Mouse (Mus musculus) hematopoietic stem cell, adult 5-6 weeks (primary cell): Measurements from ENCODE around the gene Clptm1l. TPM values are rescaled to one million over a fixed set of nuclear protein-coding genes. Genes with fewer than 3 reads are reported as not detected.

ENCODE experiments used
- ATAC-seq, 2 experiments: fragments of 125-278 bp in 1 of 2; replicated peaks in 1 of 2; 2 replicates each; pipeline ENCODE4 v1.8.0; 2016 to 2017; ENCODE audit warnings: inconsistent platforms in 2 of 2, mild to moderate bottlenecking in 2 of 2, moderate number of reproducible peaks in 2 of 2, low read depth in 1 of 2, moderate TSS enrichment in 1 of 2; ENCODE audit not compliant: low FRiP score in 2 of 2, poor library complexity in 2 of 2, severe bottlenecking in 2 of 2, insufficient read depth in 1 of 2, low TSS enrichment in 1 of 2
- total RNA-seq: library from RNA; stranded (forward); fragments of 172-1452, 232-1000 nt; gene quantifications from 2 replicates; pipeline ENCODE4 v1.2.3, GENCODE M21; 2017

The Clptm1l gene
- 52.8 and 81.4 TPM in 2 replicates for total RNA-seq

DNA sequence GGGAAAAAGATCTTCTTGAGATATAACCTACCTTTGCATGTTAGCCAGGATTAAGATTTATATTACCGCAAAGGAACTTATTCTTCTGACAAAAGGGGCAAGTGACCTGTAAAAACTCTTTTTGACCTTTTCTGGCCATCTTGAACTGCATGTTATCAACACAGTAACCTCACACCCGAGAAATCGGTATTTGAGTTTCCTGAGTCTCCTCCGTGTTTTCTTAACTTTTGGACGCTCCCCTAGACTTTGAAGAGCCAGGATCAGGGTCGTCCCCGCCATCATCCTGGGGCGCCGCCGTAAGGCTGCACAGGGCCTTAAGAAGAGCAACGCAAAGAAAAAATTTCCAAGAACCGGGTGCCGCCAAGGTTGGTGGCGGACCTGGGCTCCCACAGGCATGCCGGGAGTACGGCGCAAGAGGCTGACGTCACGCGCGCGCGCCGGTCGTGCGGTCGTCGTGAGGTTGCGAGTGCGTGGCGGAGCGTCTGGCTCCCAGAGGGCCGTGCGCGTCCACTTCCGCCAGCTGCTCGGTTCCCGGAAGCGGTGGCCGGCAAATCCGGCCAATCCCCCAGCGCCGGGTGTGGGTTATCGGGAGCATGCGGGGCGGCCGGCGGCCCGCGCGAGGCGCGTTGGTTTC is at the start of gene Clptm1l:
Gene Clptm1l, plus strand, starts transcription at position 485 of the 634 bp plus-strand sequence.
- ATAC-seq: peak; percentile 79 to 95

DNA sequence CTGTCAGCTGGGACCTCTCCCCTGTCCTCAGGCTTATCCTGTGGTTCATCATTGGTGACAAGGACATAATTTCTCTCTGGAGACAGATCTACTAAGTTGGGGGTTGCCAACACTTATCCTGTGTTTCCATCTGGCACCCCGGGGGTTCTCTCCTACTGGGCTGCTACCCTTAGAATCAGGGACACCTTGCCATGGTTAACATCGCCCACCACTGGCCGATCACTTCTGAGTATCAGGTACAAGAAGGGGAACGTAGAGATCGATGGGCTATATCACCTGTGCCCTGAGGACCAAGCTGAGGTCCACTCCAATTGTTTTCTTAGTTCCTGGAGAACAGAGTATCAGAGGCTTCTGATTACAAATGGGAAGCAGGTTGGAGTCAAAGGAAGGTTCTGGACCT is 39.6 kb upstream of the Clptm1l start:
- no peak for ATAC-seq

DNA sequence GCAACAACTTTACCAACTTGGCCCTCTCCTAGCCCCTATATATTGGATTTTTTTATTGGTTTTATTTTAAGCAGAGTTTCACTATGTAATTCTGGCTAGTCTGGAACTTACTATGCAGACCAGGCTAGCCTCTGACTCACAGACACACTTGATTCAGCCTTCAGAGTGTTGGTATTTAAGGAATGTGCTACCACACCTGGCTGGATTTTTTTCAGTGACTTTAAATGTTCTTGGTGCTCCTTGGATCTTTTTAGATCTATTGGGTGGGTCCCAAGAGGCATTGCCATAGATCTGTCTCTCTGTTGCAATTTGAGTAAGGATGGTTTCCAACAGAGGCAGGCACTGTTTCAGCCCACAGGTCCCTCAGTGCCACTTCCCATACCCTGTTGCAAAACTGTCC is 28.8 kb upstream of the Clptm1l start:
- ATAC-seq: no peak

DNA sequence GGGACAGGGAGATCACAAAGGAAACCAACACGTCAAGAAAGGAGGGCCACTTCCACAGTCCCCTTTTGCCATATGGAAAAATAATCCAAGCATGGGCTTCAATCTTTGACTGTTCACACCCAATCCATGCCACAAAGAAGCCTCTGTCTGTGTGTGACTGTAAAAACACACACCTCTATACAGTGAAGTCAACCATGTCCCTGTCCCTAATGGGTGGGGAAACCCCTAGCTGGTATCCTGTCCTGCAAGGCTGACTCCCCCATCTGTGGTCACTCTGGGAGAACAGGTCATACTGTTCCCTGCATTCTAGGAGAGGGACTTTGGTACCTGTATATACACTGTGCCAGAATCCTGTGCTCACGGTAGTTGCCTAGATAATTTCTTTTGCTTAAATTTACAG is 26.5 kb upstream of the Clptm1l start:
- no peak for ATAC-seq

DNA sequence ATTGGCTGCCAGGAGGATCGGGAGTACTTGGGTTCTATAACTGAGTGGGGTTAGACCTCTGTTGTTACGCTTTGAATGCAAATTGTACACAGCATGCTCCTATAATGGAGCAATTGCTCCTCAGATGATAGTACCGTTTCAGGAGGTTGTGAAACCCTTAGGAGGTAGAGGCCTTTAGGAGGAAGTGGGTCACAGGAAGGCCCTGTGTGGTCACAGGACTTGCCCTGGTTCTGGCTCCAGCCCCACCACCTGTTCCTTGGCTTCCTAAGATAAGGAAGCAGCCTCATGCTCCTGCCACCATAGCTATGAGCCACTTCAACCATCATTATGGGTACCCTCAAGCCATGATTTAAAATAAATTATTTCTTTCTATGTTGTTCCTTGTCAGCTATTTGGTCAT is 12.3 kb upstream of the Clptm1l start:
- peak; percentile 71 to 80 for ATAC-seq

DNA sequence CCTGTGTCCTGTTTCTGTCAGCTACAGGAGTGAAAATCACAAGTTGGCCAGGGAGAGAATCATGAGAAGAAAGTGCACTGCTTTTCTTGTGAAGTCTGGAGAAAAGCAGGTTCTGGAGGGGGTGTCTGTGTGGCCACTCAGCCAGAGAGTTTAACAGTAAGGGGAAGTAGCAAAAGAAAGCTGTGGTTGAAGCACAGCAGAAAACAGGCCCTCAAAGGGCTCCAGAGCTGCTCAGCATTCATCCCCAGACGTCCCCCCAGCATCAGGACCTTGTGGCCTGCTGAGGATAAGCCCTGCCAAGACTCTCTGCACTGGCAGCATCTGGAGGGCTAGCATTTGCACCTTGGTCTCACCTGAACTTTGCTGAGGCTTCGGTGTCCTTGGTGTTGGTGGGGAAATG is 11.3 kb upstream of the Clptm1l start:
- peak; percentile 55 to 58 for ATAC-seq

DNA sequence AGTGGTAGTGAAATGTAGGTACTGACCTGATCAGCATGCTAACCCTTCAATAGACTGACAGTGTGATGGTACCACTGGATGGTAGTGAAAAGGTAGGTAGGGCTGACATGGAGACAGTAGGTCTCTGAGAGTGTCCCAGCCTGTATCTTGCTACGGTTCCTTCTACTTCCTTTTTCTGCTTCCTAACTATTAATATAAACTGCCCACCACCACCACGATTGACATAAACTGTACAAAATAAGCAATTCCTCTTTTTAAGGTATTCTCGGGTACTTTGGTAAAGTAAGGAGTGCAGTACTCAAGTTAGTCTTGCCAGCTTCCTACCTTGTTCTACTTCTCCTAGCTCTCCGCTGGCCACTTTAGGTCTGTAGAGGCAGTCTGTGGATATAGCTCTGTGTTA is 7.5 kb upstream of the Clptm1l start:
- peak in 1 of 2 experiments; percentile 12; a peak in 2 of 4 replicates for ATAC-seq

DNA sequence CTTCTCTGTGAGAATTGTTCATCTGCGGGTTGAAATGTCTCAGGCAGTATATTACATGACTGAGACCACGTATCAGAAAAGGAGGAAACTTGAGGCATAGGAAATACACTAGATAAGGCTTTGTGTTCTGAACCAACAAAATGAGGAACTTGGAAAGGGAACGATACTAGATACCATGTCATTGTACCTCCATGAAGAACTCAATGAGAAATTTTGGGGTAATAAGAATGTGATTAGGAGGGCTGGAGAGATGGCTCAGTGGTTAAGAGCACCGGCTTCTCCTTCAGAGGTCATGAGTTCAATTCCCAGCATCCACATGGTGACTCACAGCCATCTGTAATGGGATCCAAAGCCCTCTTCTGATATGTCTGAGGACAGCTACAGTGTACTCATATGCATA is 3.6 kb upstream of the Clptm1l start:
- ATAC-seq: peak; percentile 46 to 55; a peak in 3 of 4 replicates

DNA sequence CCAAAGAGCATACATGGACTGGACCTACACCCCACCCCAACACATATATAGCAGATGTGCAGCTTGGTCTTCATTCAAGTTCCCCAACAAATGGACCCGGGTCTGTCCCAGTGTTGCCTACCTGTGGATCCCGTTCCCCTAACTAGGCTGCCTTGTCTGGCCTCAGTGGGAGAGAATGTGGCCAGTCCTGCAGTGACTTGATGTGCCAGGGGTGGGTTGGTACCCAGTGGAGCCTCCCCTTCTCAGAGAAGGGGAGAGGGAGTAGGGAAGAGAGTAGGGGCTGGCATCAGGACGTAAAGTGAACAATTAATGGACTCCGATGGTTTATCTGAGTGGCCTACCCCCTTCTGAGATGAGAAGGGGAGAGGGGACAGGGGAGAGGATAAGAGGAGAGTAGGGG is 760 bp upstream of the Clptm1l start:
- no peak for ATAC-seq

DNA sequence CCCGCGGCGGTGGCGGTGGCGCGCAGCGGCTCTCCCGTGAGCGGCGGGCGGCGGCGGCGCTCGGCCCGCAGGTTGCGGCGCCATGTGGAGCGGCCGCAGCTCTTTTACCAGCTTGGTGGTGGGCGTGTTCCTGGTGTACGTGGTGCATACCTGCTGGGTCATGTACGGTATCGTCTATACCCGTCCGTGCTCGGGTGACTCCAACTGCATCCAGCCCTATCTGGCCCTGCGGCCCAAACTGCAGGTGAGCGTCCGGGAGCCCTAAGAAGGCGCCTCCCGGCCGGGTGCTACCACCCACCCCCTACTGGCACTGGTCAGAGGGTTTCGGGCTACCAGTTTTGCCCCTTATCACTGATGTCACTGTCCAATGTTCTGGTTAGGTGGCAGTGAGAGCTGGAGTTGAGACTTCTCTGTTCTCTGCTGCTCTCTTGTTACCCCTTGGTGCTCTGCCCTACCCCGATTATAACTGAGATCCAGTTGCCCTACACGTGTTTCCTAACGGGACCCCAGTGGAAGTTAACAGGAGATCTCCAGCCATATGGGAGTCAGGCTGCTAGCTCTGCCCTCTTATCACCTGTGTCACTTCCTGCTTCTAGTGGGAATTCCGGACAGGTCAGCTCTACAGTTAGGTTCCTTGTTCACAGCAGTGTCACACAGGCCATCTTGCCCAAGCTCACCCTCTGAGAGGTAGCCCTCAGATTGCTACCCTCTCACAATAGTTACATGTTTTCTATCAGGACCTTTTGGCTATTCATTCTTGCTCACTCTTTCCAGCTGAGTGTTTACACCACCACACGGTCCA is 551 bp downstream of the Clptm1l start:
- ATAC-seq: peak; percentile 12 to 15; a peak in 2 of 4 replicates

DNA sequence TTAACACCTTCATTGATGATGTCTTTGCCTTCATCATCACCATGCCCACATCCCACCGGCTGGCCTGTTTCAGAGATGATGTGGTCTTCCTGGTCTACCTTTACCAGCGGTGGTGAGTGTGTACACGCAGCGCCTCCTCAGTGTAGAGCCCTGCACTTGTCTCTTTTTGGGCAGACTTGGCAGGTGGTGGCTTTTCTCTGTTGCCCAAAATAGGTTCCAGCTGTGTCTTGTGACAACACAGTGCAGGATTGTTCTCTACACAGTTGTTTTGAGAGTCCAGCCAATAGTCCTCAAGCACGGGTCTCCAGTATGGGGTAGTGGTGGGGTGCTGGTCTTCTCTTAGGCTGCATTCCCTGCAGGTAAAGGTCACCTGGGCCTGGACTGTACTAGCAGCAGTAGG is 14.6 kb downstream of the Clptm1l start:
- ATAC-seq: no peak

DNA sequence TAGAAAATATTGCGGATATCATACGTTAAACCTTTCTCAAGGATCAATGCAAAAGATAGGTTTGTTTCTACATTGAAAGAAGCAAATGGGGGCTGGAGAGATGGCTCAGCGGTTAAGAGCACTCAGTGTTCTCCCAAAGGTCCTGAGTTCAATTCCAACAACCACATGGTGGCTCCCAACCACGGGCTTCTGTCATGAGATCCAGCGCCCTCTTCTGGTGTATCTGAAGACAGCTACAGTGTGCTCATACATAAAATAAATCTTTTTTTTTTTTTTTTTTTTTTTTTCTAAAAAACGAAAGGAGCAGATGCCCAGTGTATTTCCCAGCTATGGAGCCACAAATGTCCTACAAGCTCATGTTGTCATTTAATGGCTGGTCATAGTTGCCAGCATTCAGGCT is 16.8 kb downstream of the Clptm1l start:
- no peak for ATAC-seq

DNA sequence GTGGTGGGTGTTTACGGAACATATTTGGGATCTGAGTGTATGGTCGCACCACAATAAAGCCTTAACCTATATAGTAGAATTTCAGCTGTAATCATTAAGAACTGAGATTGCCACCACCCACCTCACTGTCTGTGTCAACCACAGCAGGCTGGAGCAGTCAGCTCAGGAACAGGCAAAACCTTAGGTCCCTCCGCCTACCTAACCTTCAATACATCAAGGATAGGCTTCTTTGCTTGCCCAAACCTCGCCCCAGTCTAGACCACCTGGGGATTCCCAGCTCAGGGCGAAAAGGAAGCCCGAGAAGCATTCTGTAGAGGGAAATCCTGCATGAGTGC is 22.6 kb downstream of the Clptm1l start:
- ATAC-seq: no peak

DNA sequence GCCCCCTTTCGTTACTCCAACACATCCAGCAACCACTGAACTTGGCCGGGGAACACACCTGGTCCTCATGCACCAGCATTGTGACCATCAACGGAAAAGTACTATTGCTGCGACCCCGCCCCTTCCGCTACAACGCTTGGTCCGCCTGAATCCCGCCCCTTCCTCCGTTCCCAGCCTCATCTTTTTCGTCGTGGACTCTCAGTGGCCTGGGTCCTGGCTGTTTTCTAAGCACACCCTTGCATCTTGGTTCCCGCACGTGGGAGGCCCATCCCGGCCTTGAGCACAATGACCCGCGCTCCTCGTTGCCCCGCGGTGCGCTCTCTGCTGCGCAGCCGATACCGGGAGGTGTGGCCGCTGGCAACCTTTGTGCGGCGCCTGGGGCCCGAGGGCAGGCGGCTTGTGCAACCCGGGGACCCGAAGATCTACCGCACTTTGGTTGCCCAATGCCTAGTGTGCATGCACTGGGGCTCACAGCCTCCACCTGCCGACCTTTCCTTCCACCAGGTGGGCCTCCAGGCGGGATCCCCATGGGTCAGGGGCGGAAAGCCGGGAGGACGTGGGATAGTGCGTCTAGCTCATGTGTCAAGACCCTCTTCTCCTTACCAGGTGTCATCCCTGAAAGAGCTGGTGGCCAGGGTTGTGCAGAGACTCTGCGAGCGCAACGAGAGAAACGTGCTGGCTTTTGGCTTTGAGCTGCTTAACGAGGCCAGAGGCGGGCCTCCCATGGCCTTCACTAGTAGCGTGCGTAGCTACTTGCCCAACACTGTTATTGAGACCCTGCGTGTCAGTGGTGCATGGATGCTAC is 23.1 kb downstream of the Clptm1l start, which contains the start of gene Tert:
Gene Tert, plus strand, starts transcription at position 167 of the 805 bp plus-strand sequence.
- peak; percentile 72 to 78 for ATAC-seq

DNA sequence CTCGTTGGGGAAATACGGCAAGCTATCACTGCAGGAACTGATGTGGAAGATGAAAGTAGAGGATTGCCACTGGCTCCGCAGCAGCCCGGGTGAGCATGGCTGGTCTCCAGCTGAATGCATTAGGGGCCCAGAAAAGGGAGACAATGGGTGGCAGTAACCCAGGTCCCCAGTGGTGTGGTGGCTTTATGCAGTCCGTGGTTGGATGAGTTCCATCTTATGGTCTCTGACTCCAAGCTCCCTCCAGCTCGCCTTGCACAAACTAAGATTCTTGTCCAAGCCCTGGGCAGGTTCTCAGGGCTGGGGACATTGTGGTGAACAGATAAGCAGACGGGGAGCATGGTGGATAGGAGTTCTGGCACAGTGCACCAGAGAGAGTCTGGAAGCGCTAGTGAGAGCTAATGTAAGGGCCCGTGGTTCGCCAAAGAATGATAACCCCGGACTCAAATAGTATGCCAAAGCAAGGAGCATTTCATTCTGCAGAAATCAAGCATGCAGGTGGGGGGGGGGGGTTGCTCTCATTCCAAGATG is 24.8 kb downstream of the Clptm1l start:
- no peak for ATAC-seq

DNA sequence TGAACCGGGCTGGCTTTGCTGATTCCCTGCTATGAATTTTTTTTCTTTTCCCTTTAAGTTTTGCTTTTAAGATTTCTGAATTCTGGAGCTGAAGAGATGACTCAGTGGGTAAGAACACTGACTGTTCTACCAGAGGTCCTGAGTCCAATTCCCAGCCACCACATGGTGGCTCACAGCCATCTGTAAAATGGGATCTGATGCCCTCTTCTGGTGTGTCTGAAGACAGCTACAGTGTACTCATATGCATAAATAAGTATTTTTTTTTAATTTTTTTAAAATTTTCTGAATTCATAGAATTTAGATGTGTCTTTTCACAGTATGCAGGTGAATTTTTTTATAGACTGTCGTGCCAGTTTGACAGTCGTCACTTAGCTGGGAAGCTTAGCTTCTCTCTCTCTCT is 28.0 kb downstream of the Clptm1l start:
- ATAC-seq: no peak

DNA sequence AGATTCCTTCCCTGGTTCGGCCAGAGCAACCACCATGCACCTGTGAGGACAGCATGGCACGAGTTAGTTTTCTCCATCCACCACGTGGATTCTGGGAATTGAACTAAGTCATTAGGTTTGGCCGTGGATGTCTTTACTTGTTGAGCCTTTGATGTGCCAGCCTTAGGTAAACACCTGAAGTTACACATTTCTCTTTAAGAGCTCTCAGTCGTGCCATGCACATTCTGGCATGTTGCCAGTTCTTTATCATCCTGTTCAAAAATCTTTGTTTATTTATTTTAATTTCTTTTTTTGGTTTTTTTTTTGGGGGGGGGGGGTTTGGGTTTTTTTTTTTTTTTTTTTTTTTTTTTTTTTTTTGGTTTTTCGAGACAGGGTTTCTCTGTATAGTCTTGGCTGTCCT is 34.0 kb downstream of the Clptm1l start:
- ATAC-seq: no peak

DNA sequence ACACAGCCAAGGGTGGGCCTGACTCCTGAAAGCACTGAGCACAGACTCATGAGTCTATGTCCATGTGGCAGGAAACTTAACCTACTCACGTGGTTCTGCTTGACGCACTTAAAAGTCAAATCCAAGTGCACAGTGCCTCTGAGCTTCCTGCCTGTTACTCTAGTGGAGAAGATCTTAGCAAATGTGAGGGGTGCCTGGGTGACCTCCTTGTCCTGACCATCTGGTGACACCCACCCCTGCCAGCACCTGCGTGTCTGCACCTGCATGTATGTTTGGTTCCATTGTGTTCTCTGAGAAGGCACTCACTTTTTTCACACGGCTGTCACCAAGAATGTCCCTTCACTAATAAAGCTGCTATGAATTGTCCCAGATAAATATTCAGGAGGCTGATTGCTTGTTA is 37.5 kb downstream of the Clptm1l start:
- no peak for ATAC-seq
